Mouse (Mus musculus): ENCODE results near the gene 4931422A03Rik. TPM values are rescaled to one million over a fixed set of nuclear protein-coding genes. Genes with fewer than 3 reads are reported as not detected.

Gene 4931422A03Rik
- polyA plus RNA-seq, 1 experiment from 2014 or later: 3.1 TPM

GRCm38 (mm10) chr2:103945571-103946092, 82.5 kb downstream of the 4931422A03Rik start:
- ATAC-seq (ENCODE audit: insufficient read depth, low FRiP score, low read depth): no peak
- no peak overlapping the region for H3K27ac ChIP-seq
- H3K4me3 ChIP-seq (replicated peaks): no peak overlapping the region
- H3K9me3 ChIP-seq: no peaks in the 10 kb centered on the region
- no peaks in the 10 kb centered on the region for H3K4me1 ChIP-seq
- H3K9ac ChIP-seq: no peak overlapping the region
- H3K36me3 ChIP-seq: no peaks in the 10 kb centered on the region
- WGBS: 71% methylated on average over 5 of the region's 5 CpGs
- H3K27me3 ChIP-seq (replicated peaks): no peaks in the 10 kb centered on the region
- no peak overlapping the region for H3K4me2 ChIP-seq

- Histone ChIP-seq H3K9ac (no peak overlapping the region), H3K36me3 (no peaks in the 10 kb centered on the region), H3K4me1 (no peaks in the 10 kb centered on the region), H3K4me3 (replicated peaks) (no peak overlapping the region), H3K4me2 (no peak overlapping the region), H3K27me3 (replicated peaks) (no peaks in the 10 kb centered on the region), H3K27ac (no peak overlapping the region), H3K9me3 (no peaks in the 10 kb centered on the region)
- no peak for ATAC-seq (ENCODE audit: insufficient read depth, low FRiP score, low read depth)
- WGBS: 78% methylated on average over 2 of the region's 2 CpGs
These were observed 83.3 kb downstream of the 4931422A03Rik start for GRCm38 (mm10) chr2:103944859-103945258.

GRCm38 (mm10) chr2:103941085-103941484, 87.1 kb downstream of the 4931422A03Rik start:
- H3K27me3 ChIP-seq (replicated peaks): no peaks in the 10 kb centered on the region
- no peak overlapping the region for H3K4me2 ChIP-seq
- WGBS: 82% methylated on average over 3 of the region's 3 CpGs
- no peaks in the 10 kb centered on the region for H3K36me3 ChIP-seq
- H3K27ac ChIP-seq: no peak overlapping the region
- H3K9me3 ChIP-seq: no peaks in the 10 kb centered on the region
- H3K4me1 ChIP-seq: no peaks in the 10 kb centered on the region
- no peak for ATAC-seq (ENCODE audit: insufficient read depth, low FRiP score, low read depth)
- no peak overlapping the region for H3K9ac ChIP-seq
- no peak overlapping the region for H3K4me3 ChIP-seq (replicated peaks)

GRCm38 (mm10) chr2:103939003-103939402, 89.2 kb downstream of the 4931422A03Rik start:
- no peak for ATAC-seq (ENCODE audit: insufficient read depth, low FRiP score, low read depth)
- Histone ChIP-seq H3K27ac (no peak overlapping the region), H3K4me2 (no peak overlapping the region), H3K9ac (no peak overlapping the region), H3K27me3 (replicated peaks) (no peaks in the 10 kb centered on the region), H3K36me3 (no peaks in the 10 kb centered on the region), H3K4me1 (no peaks in the 10 kb centered on the region), H3K4me3 (replicated peaks) (no peak overlapping the region), H3K9me3 (no peaks in the 10 kb centered on the region)

GRCm38 (mm10) chr2:103938573-103938972, 89.6 kb downstream of the 4931422A03Rik start:
- 71% methylated on average over 1 of the region's 1 CpGs for WGBS
- Histone ChIP-seq H3K9me3 (no peaks in the 10 kb centered on the region), H3K27ac (no peak overlapping the region), H3K4me3 (replicated peaks) (no peak overlapping the region), H3K9ac (no peak overlapping the region), H3K4me1 (no peaks in the 10 kb centered on the region), H3K27me3 (replicated peaks) (no peaks in the 10 kb centered on the region), H3K4me2 (no peak overlapping the region), H3K36me3 (no peaks in the 10 kb centered on the region)
- ATAC-seq (ENCODE audit: insufficient read depth, low FRiP score, low read depth): no peak

GRCm38 (mm10) chr2:103937670-103938069, 90.5 kb downstream of the 4931422A03Rik start:
- H3K9me3 ChIP-seq: no peaks in the 10 kb centered on the region
- no peaks in the 10 kb centered on the region for H3K4me1 ChIP-seq
- H3K27ac ChIP-seq: no peak overlapping the region
- no peak overlapping the region for H3K4me2 ChIP-seq
- 58% methylated on average over 2 of the region's 2 CpGs for WGBS
- H3K36me3 ChIP-seq: no peaks in the 10 kb centered on the region
- H3K27me3 ChIP-seq (replicated peaks): no peaks in the 10 kb centered on the region
- no peak overlapping the region for H3K9ac ChIP-seq
- no peak for ATAC-seq (ENCODE audit: insufficient read depth, low FRiP score, low read depth)
- H3K4me3 ChIP-seq (replicated peaks): no peak overlapping the region

- Histone ChIP-seq H3K4me2 (no peak overlapping the region), H3K4me1 (no peaks in the 10 kb centered on the region), H3K9me3 (no peaks in the 10 kb centered on the region), H3K27me3 (replicated peaks) (no peaks in the 10 kb centered on the region), H3K36me3 (no peaks in the 10 kb centered on the region), H3K27ac (no peak overlapping the region), H3K4me3 (replicated peaks) (no peak overlapping the region), H3K9ac (no peak overlapping the region)
- 93% methylated on average over 2 of the region's 2 CpGs for WGBS
- ATAC-seq (ENCODE audit: insufficient read depth, low FRiP score, low read depth): no peak
These were observed 91.5 kb downstream of the 4931422A03Rik start for GRCm38 (mm10) chr2:103936666-103937065.

GRCm38 (mm10) chr2:103935691-103936435, 92.3 kb downstream of the 4931422A03Rik start:
- Histone ChIP-seq H3K9me3 (no peaks in the 10 kb centered on the region), H3K9ac (no peak overlapping the region), H3K36me3 (no peaks in the 10 kb centered on the region), H3K4me1 (no peaks in the 10 kb centered on the region), H3K4me3 (replicated peaks) (no peak overlapping the region), H3K27me3 (replicated peaks) (no peaks in the 10 kb centered on the region), H3K27ac (no peak overlapping the region), H3K4me2 (no peak overlapping the region)
- no peak for ATAC-seq (ENCODE audit: insufficient read depth, low FRiP score, low read depth)
- 66% methylated on average over 10 of the region's 10 CpGs for WGBS

GRCm38 (mm10) chr2:103934670-103935069, 93.5 kb downstream of the 4931422A03Rik start:
- no peak overlapping the region for H3K4me2 ChIP-seq
- no peaks in the 10 kb centered on the region for H3K4me1 ChIP-seq
- ATAC-seq (ENCODE audit: insufficient read depth, low FRiP score, low read depth): no peak
- H3K27me3 ChIP-seq (replicated peaks): no peaks in the 10 kb centered on the region
- no peak overlapping the region for H3K27ac ChIP-seq
- no peak overlapping the region for H3K4me3 ChIP-seq (replicated peaks)
- no peaks in the 10 kb centered on the region for H3K9me3 ChIP-seq
- 75% methylated on average over 3 of the region's 3 CpGs for WGBS
- H3K9ac ChIP-seq: no peak overlapping the region
- H3K36me3 ChIP-seq: no peaks in the 10 kb centered on the region

GRCm38 (mm10) chr2:103934270-103934669, 93.9 kb downstream of the 4931422A03Rik start:
- WGBS: 56% methylated on average over 7 of the region's 7 CpGs
- ATAC-seq (ENCODE audit: insufficient read depth, low FRiP score, low read depth): no peak
- Histone ChIP-seq H3K4me3 (replicated peaks) (no peak overlapping the region), H3K4me2 (no peak overlapping the region), H3K9me3 (no peaks in the 10 kb centered on the region), H3K4me1 (no peaks in the 10 kb centered on the region), H3K27me3 (replicated peaks) (no peaks in the 10 kb centered on the region), H3K9ac (no peak overlapping the region), H3K27ac (no peak overlapping the region), H3K36me3 (no peaks in the 10 kb centered on the region)

- no peak overlapping the region for H3K27ac ChIP-seq
- no peak overlapping the region for H3K4me2 ChIP-seq
- H3K9ac ChIP-seq: no peak overlapping the region
- H3K36me3 ChIP-seq: no peaks in the 10 kb centered on the region
- 64% methylated on average over 9 of the region's 9 CpGs for WGBS
- no peak overlapping the region for H3K4me3 ChIP-seq (replicated peaks)
- no peak for ATAC-seq (ENCODE audit: insufficient read depth, low FRiP score, low read depth)
- no peaks in the 10 kb centered on the region for H3K27me3 ChIP-seq (replicated peaks)
- no peaks in the 10 kb centered on the region for H3K4me1 ChIP-seq
- H3K9me3 ChIP-seq: no peaks in the 10 kb centered on the region
These were observed 95.7 kb downstream of the 4931422A03Rik start for GRCm38 (mm10) chr2:103932480-103932879.

- Histone ChIP-seq H3K9ac (no peak overlapping the region), H3K4me2 (no peak overlapping the region), H3K36me3 (no peaks in the 10 kb centered on the region), H3K4me1 (no peaks in the 10 kb centered on the region), H3K4me3 (replicated peaks) (no peak overlapping the region), H3K9me3 (no peaks in the 10 kb centered on the region), H3K27me3 (replicated peaks) (no peaks in the 10 kb centered on the region), H3K27ac (no peak overlapping the region)
- 54% methylated on average over 2 of the region's 2 CpGs for WGBS
- no peak; the same call in 1 of the 2 replicates for ATAC-seq (ENCODE audit: insufficient read depth, low FRiP score, low read depth)
These were observed 96.1 kb downstream of the 4931422A03Rik start for GRCm38 (mm10) chr2:103932025-103932424.
